Mouse (Mus musculus): Measurements from ENCODE around the gene Ndufs5. TPM values are rescaled to one million over a fixed set of nuclear protein-coding genes. Genes with fewer than 3 reads are reported as not detected.

Gene Ndufs5
- polyA plus RNA-seq, 1 experiment from 2014 or later, result 263 TPM

DNA sequence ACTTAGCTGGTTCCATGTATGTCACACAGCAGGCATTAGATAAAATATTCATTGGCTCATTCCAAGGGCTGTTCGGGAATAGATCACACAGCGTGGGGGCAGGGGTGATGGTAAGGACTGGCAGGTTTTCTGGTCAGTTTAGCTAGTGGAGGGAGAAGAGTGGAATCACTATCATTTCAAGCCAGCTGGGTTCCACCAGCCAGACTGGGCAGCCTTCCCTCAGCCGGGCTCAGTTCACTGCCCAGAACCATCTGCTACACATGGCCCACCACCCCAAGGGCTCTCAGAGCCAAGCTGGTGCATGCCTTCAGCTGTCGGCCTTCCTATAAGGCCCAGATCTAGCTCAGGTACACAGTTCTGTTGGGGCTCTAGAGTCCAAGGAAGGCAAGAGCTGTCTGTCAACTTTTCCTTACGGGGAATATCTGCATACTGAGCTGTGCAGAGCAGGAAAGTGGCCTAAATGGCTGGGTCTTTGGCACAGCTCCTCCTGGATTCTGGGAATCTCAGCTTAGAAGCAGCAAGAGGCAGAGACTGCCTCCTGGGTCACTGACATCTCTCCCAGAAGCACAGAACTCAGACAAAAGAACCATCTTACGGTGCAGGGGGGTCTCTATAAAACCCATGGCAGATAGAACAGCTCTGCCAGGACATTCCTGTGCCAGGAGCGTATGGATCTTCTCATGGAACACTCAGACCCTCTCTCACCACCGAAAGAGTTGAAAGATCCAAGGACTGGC is 32.3 kb downstream of the Ndufs5 start:
- Histone ChIP-seq H3K9ac (replicated peaks; ENCODE audit: low read depth) (no peak overlapping the region), H3K27me3 (replicated peaks; ENCODE audit: insufficient read depth, low read length) (0 out of 2 replicates have a peak, but pooled peaks cover 3% of the 10 kb centered on the region), H3K36me3 (ENCODE audit: insufficient read depth, low read length) (no peaks in the 10 kb centered on the region), H3K4me3 (ENCODE audit: low read depth, low read length) (no peak overlapping the region), H3K9me3 (ENCODE audit: low read length) (no peaks in the 10 kb centered on the region), H3K27ac (ENCODE audit: low read length) (no peak overlapping the region), H3K4me2 (replicated peaks; ENCODE audit: low read depth, low read length) (no peak overlapping the region; the same call in 1 of the 2 replicates), H3K4me1 (ENCODE audit: insufficient read depth, low read depth, low read length) (peaks cover 7% of the 10 kb centered on the region)
- TF ChIP-seq EP300 (IDR thresholded peaks at IDR 0.05) (no peak), CTCF (IDR thresholded peaks at IDR 0.05) (no peak)
- ATAC-seq (no peak), DNase-seq (ENCODE audit: low spot score) (no peak)
- WGBS, result 56% methylated on average over 8 of the region's 8 CpGs

DNA sequence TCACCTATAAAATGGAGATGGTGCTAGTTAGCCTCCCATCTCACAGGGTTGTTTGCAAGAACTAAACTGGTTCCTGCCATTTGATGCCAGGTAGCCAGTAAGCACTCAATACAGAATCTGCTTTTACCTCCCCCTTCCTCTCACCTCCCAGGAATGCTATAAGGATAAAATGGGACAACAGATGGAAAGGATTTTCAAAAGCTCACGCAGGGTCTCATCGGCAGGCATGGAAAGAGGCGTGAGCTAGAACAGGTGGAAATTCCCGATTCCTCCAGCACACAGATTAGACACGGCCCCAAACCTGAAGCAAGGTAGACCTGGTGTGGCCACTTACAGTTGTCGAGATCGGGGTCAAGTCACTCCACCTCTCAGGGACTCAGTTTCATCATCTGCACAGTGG is 33.0 kb downstream of the Ndufs5 start:
- no peak for DNase-seq (ENCODE audit: low spot score)
- H3K9me3 ChIP-seq (ENCODE audit: low read length), result no peaks in the 10 kb centered on the region
- 76% methylated on average over 7 of the region's 7 CpGs for WGBS
- TF ChIP-seq EP300 (IDR thresholded peaks at IDR 0.05), result no peak
- TF ChIP-seq CTCF (IDR thresholded peaks at IDR 0.05), result no peak
- no peak overlapping the region for H3K27ac ChIP-seq (ENCODE audit: low read length)
- no peak overlapping the region for H3K4me2 ChIP-seq (replicated peaks; ENCODE audit: low read depth, low read length)
- H3K4me3 ChIP-seq (ENCODE audit: low read depth, low read length), result no peak overlapping the region
- ATAC-seq, result no peak
- peaks cover 7% of the 10 kb centered on the region for H3K4me1 ChIP-seq (ENCODE audit: insufficient read depth, low read depth, low read length)
- no peaks in the 10 kb centered on the region for H3K36me3 ChIP-seq (ENCODE audit: insufficient read depth, low read length)
- 0 out of 2 replicates have a peak, but pooled peaks cover 3% of the 10 kb centered on the region for H3K27me3 ChIP-seq (replicated peaks; ENCODE audit: insufficient read depth, low read length)
- H3K9ac ChIP-seq (replicated peaks; ENCODE audit: low read depth), result no peak overlapping the region

DNA sequence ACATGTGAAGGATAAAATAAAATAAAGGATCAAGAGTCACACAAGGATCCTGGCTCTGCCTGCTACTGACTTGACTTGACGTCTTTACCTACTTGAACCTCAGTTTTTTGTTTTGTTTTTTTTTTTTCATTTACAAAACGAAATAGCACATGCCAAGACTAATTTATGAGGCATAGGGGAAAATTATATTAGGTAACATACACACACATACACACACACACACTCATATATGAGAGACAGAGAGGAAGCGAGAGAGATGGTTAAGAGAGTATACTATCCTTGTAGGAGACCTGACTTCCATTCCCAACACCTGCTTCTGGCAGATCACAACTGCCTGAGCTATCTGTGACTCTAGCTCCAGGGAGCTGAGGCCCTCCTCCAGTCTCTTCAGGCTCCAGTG is 33.7 kb downstream of the Ndufs5 start, which contains the start of gene Macf1:
Gene Macf1, minus strand, starts transcription at position 101 of the 400 bp plus-strand sequence.
- no peak for ATAC-seq
- no peak within 1 kb of the TSS for H3K9ac ChIP-seq (replicated peaks; ENCODE audit: low read depth)
- no peak within 1 kb of the TSS for H3K4me2 ChIP-seq (replicated peaks; ENCODE audit: low read depth, low read length)
- H3K27me3 ChIP-seq (replicated peaks; ENCODE audit: insufficient read depth, low read length), result 0 out of 2 replicates have a peak, but pooled peaks cover 3% of the 10 kb centered on the region
- DNase-seq (ENCODE audit: low spot score), result no peak
- no peak within 1 kb of the TSS for H3K4me3 ChIP-seq (ENCODE audit: low read depth, low read length)
- H3K4me1 ChIP-seq (ENCODE audit: insufficient read depth, low read depth, low read length), result peaks cover 7% of the 10 kb centered on the region
- no peaks in the 10 kb centered on the region for H3K9me3 ChIP-seq (ENCODE audit: low read length)
- no peaks in the 10 kb centered on the region for H3K36me3 ChIP-seq (ENCODE audit: insufficient read depth, low read length)
- TF ChIP-seq CTCF (IDR thresholded peaks at IDR 0.05) (no peak), EP300 (IDR thresholded peaks at IDR 0.05) (no peak)
- no peak within 1 kb of the TSS for H3K27ac ChIP-seq (ENCODE audit: low read length)
- WGBS, result 82% methylated on average over 3 of the region's 3 CpGs

DNA sequence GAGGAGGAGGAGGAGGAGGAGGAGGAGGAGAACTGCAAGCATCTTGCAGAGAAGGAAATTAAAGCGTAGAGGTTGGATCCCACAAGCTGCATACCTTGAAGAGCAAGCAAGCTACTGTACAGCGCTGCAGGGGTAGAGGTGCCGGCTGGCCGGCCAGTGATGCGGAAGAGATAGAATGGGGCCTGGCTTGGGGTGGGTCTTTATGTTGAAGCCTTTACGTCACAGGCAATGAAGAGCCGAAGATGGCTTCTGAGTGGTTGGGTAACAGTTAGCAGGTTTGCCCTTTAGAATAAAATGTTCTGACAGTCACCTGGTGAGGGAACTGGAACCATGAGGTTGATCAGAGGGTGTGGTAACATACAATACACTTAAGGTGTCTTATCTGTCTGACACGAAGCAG is 35.7 kb downstream of the Ndufs5 start:
- Histone ChIP-seq H3K4me1 (ENCODE audit: insufficient read depth, low read depth, low read length) (peaks cover 7% of the 10 kb centered on the region), H3K4me2 (replicated peaks; ENCODE audit: low read depth, low read length) (no peak overlapping the region), H3K9ac (replicated peaks; ENCODE audit: low read depth) (no peak overlapping the region), H3K27ac (ENCODE audit: low read length) (no peak overlapping the region), H3K9me3 (ENCODE audit: low read length) (no peaks in the 10 kb centered on the region), H3K36me3 (ENCODE audit: insufficient read depth, low read length) (no peaks in the 10 kb centered on the region), H3K4me3 (ENCODE audit: low read depth, low read length) (no peak overlapping the region), H3K27me3 (replicated peaks; ENCODE audit: insufficient read depth, low read length) (0 out of 2 replicates have a peak, but pooled peaks cover 3% of the 10 kb centered on the region)
- no peak for ATAC-seq
- 82% methylated on average over 8 of the region's 8 CpGs for WGBS
- TF ChIP-seq CTCF (IDR thresholded peaks at IDR 0.05) (no peak), EP300 (IDR thresholded peaks at IDR 0.05) (no peak)
- DNase-seq (ENCODE audit: low spot score), result no peak

DNA sequence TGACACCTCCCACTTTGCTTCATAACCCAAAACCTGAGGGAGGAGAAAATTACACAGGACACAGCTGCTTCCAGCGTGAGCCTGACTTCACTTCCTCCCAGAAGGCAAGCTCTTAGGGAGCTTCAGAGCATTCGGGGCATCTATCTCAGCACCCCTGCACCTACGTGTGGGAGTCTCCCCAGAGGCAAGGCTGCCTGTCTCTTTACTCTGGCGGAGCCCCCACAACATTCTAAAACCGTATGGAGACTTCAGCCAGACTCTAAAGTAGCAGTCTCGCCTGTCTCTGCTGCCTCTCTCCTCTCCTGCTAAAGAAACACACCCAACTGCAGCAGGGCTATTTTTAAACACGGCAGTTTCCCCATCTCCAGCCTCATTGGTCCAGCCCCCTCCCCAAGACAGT is 37.0 kb downstream of the Ndufs5 start:
- Histone ChIP-seq H3K4me2 (replicated peaks; ENCODE audit: low read depth, low read length) (no peak overlapping the region), H3K9me3 (ENCODE audit: low read length) (no peaks in the 10 kb centered on the region), H3K27ac (ENCODE audit: low read length) (no peak overlapping the region), H3K27me3 (replicated peaks; ENCODE audit: insufficient read depth, low read length) (0 out of 2 replicates have a peak, but pooled peaks cover 3% of the 10 kb centered on the region), H3K9ac (replicated peaks; ENCODE audit: low read depth) (no peak overlapping the region), H3K36me3 (ENCODE audit: insufficient read depth, low read length) (no peaks in the 10 kb centered on the region), H3K4me1 (ENCODE audit: insufficient read depth, low read depth, low read length) (peaks cover under 1% of the 10 kb centered on the region; the same call in 1 of the 2 replicates), H3K4me3 (ENCODE audit: low read depth, low read length) (no peak overlapping the region)
- ATAC-seq (no peak), DNase-seq (ENCODE audit: low spot score) (no peak)
- WGBS, result 41% methylated on average over 7 of the region's 7 CpGs
- TF ChIP-seq EP300 (IDR thresholded peaks at IDR 0.05) (no peak), CTCF (IDR thresholded peaks at IDR 0.05) (no peak)

DNA sequence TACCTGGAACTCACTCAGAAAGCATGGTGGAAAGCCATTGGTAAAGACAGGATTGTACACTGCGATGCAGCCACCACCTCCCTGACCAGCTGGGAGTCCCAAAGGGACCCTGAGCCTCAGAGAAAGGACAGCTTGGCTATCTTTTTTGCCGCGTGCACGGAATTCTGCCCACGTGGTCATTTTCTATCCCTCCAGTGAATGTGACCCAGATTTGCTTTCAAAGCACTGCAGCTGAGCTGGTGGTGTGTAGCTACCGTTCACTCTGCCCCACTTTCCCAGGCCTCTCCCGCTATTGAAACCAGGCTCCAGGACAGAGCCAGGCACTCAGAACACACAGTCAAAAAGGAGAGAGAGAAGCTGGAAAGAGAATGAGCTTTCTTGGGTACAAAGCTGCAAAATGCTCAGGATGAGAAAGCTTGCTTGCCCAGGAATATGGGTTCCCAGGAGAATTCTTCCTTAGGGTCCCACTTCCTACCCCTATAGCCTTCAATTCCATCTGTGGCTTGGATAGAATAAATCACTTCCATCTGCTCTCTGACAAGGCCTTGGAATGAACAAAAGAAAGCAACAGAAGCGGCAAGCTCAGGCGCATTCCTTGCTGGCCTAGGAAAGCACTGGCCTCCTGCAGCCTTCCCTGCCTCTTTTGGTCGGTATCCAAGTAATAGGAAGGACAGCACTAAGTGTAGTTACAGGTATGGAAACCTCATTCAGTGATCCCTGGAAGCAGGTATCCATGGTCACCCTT is 40.8 kb downstream of the Ndufs5 start:
- no peak for TF ChIP-seq EP300 (IDR thresholded peaks at IDR 0.05)
- TF ChIP-seq CTCF (IDR thresholded peaks at IDR 0.05), result no peak
- Histone ChIP-seq H3K4me2 (replicated peaks; ENCODE audit: low read depth, low read length) (no peak overlapping the region), H3K27ac (ENCODE audit: low read length) (no peak overlapping the region), H3K9ac (replicated peaks; ENCODE audit: low read depth) (no peak overlapping the region), H3K36me3 (ENCODE audit: insufficient read depth, low read length) (no peaks in the 10 kb centered on the region), H3K4me1 (ENCODE audit: insufficient read depth, low read depth, low read length) (no peaks in the 10 kb centered on the region), H3K4me3 (ENCODE audit: low read depth, low read length) (no peak overlapping the region), H3K27me3 (replicated peaks; ENCODE audit: insufficient read depth, low read length) (no peaks in the 10 kb centered on the region), H3K9me3 (ENCODE audit: low read length) (no peaks in the 10 kb centered on the region)
- 58% methylated on average over 10 of the region's 10 CpGs for WGBS
- ATAC-seq, result no peak
- no peak for DNase-seq (ENCODE audit: low spot score)
